8 mouse cellular contexts compared by ENCODE assay signal in the genomic region with DNA sequence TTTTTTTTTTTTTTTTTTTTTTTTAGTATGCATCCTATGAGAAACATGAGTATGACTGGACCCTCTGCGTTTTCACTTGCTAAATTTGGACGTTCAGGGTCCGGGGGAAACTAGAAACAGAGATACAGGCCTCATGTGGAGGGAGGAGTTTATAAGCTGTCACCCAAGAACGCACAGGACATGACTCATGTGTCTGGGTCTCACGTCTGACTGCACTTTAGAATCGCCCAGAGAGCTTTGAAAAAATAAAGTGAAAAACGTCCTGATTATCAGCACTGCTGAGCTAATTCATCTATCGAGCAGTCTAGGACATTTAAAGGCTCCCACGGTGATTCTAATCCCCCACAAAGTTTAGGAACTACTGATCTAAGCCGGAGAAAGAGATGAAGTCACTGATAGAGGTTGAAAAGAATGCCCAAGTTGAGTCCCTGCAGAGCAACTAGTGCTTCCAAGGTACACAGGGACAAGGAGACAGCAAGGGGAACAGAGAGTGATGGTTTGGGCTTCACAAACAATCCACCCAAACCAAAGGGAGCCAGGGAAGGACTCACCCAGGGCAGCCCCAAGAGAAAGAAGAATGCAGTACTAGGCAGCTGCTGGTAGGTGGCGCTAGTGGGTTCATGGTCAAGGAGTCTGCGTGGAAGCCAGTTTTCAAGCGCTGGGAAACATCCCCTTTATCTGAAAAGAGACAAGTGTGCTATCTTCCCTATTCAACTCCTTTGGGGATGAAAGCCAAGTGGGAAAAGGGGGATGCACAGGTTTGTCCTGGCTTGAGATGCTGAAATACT.
DNase-seq lines count a peak whose midpoint lies in the region; ATAC-seq lines count a peak whose summit lies in the region.

No protein-coding gene starts in this region.

- no peak overlapping the region for H3K9ac ChIP-seq in limb, embryonic 11.5 days (ENCODE audit: low read length)

- H3K4me1 ChIP-seq in limb, embryonic 11.5 days (ENCODE audit: control insufficient read depth, insufficient read depth, low read length) = no peaks in the 10 kb centered on the region

- H3K27ac ChIP-seq in limb, embryonic 11.5 days (replicated peaks; ENCODE audit: low read depth, low read length) = no peak overlapping the region

- no peaks in the 10 kb centered on the region for H3K9me3 ChIP-seq in limb, embryonic 11.5 days (ENCODE audit: control insufficient read depth, low read length)

- H3K4me3 ChIP-seq in limb, embryonic 11.5 days (ENCODE audit: low read depth, low read length) = no peak overlapping the region

- no peak overlapping the region for H3K4me2 ChIP-seq in limb, embryonic 11.5 days (ENCODE audit: low read depth, severe bottlenecking)

- peak; percentile 31 to 55 for DNase-seq in urinary bladder, adult 18-20 months (ENCODE audit: low spot score in 2 of 2)
- DNase-seq in urinary bladder, postnatal 10 days (ENCODE audit: low spot score) = no peak
- peak; percentile 38 to 47 for DNase-seq in gastrocnemius, adult 8-10 months (ENCODE audit: low spot score in 2 of 2)
- DNase-seq in kidney, adult 18-20 months = peak; percentile 69
- DNase-seq in limb, embryonic 11.5 days (ENCODE audit: low spot score) = peak; percentile 86
- DNase-seq in ovary, postnatal 36 days (ENCODE audit: low spot score) = peak; percentile 69
- no peak for DNase-seq in natural killer cell, adult 2 months (ENCODE audit: low spot score in 2 of 2)

- WGBS in limb, embryonic 11.5 days = 42% methylated on average over 13 of the region's 13 CpGs

- H3K36me3 ChIP-seq in limb, embryonic 11.5 days (ENCODE audit: control insufficient read depth, insufficient read depth, low read length) = no peaks in the 10 kb centered on the region

- no peaks in the 10 kb centered on the region for H3K27me3 ChIP-seq in limb, embryonic 11.5 days (ENCODE audit: control insufficient read depth, insufficient read depth, low read length)

- 0 out of 2 replicates have a peak, but pooled peaks have one; percentile 49 for ATAC-seq in cerebellum, adult (ENCODE audit: insufficient number of reproducible peaks, low FRiP score, low TSS enrichment)
- ATAC-seq in limb, embryonic 11.5 days (ENCODE audit: insufficient number of reproducible peaks, low FRiP score, low TSS enrichment, low read depth) = no peak

Comparison
In these comparisons a context has a peak if more than half of its experiments do, and no peak if none do; other contexts are left out.
1. DNase-seq: peak in urinary bladder, adult 18-20 months (2 of 2), gastrocnemius, adult 8-10 months (2 of 2), kidney, adult 18-20 months (single experiment), limb, embryonic 11.5 days (single experiment) and ovary, postnatal 36 days (single experiment); none in urinary bladder, postnatal 10 days (single experiment) and natural killer cell, adult 2 months (0 of 2).